ENCODE assay signal across 26 mouse cellular contexts in genomic region chr3:149796123-149796522, GRCm38 (mm10).
"Had no signal": no experiment of that assay in that cellular context is flagged by ENCODE, and none has a peak within 500 bp of the region (broad histone marks: within the 10 kb centered on the region; RNA-seq: fewer than 3 reads in every experiment).

No protein-coding gene starts in this region.

- H3K4me3 ChIP-seq: heart, adult 2 months; heart, embryonic 13.5 days; heart, embryonic 15.5 days; hindbrain, embryonic 13.5 days; hindbrain, embryonic 15.5 days; kidney, embryonic 15.5 days; limb, embryonic 10.5 days; limb, embryonic 12.5 days; liver, embryonic 13.5 days; liver, embryonic 15.5 days had no signal

- DNase-seq: forebrain, postnatal 0 days; gastrocnemius, postnatal 14 days; gastrocnemius, postnatal 36 days; heart, adult 2 months; heart, postnatal 14 days; heart, postnatal 36 days; kidney, adult 11 months; kidney, adult 2 months; kidney, postnatal 14 days; kidney, postnatal 36 days; layer of hippocampus, postnatal 36 days; liver; liver, embryonic 13.5 days had no signal

- H3K27me3 ChIP-seq: heart, embryonic 13.5 days; heart, embryonic 15.5 days; hindbrain, embryonic 13.5 days; hindbrain, embryonic 15.5 days; kidney, embryonic 15.5 days; limb, embryonic 12.5 days; liver, embryonic 13.5 days; liver, embryonic 15.5 days had no signal

- H3K9me3 ChIP-seq: heart, embryonic 13.5 days; heart, embryonic 15.5 days; hindbrain, embryonic 13.5 days; hindbrain, embryonic 15.5 days; kidney, embryonic 15.5 days; limb, embryonic 10.5 days; limb, embryonic 12.5 days; liver, embryonic 13.5 days; liver, embryonic 15.5 days had no signal

- H3K27ac ChIP-seq: heart, adult 2 months; heart, embryonic 13.5 days; heart, embryonic 15.5 days; hindbrain, embryonic 13.5 days; hindbrain, embryonic 15.5 days; hindbrain, postnatal 0 days; kidney, embryonic 15.5 days; kidney, postnatal 0 days; limb, embryonic 10.5 days; limb, embryonic 12.5 days; liver, embryonic 13.5 days; liver, embryonic 15.5 days had no signal

- ATAC-seq: forebrain, postnatal 0 days; hindbrain, postnatal 0 days; intestine, embryonic 16.5 days had no signal

- H3K9ac ChIP-seq: forebrain, postnatal 0 days; heart, embryonic 13.5 days; heart, embryonic 15.5 days; hindbrain, embryonic 13.5 days; hindbrain, embryonic 15.5 days; kidney, embryonic 15.5 days; limb, embryonic 12.5 days; liver, embryonic 13.5 days; liver, embryonic 15.5 days had no signal

- H3K36me3 ChIP-seq: heart, embryonic 13.5 days; heart, embryonic 15.5 days; hindbrain, embryonic 13.5 days; hindbrain, embryonic 15.5 days; kidney, embryonic 15.5 days; limb, embryonic 10.5 days; limb, embryonic 12.5 days; liver, embryonic 13.5 days; liver, embryonic 15.5 days had no signal

- H3K4me2 ChIP-seq: heart, embryonic 11.5 days; heart, embryonic 13.5 days; heart, embryonic 15.5 days; hindbrain, embryonic 13.5 days; hindbrain, embryonic 15.5 days; kidney, embryonic 15.5 days; limb, embryonic 12.5 days; liver, embryonic 11.5 days; liver, embryonic 13.5 days; liver, embryonic 15.5 days had no signal

- H3K4me1 ChIP-seq: heart, embryonic 13.5 days; heart, embryonic 15.5 days; hindbrain, embryonic 13.5 days; hindbrain, embryonic 15.5 days; kidney, embryonic 15.5 days; limb, embryonic 10.5 days; limb, embryonic 12.5 days; liver, embryonic 13.5 days; liver, embryonic 15.5 days had no signal
